Mouse (Mus musculus): ENCODE results near the gene Arid1b.

DNA sequence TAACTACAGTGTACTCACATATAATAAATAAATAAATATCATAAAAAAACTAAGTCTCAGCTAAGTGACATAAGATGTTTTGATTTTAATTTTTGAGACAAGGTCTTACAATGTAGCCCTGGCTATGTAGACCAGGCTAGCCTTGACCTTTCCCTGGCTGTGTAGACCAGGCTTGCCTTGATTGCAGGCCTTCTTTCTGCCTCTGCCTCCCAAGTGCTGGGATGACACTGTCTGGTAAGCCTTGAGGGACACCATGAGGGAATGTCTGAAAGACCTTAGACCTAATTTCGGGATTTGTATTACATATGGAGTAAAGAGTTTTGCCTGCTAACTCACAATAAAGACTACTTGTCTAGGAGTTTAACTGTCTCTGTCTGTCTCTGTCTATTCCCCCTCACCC lies 214.9 kb downstream of the Arid1b start:
- TF ChIP-seq CTCF (IDR thresholded peaks at IDR 0.05; ENCODE audit: control insufficient read depth, insufficient read depth, insufficient read length), result no peak
- TF ChIP-seq MAX (IDR thresholded peaks at IDR 0.05), result no peak
- no peak for TF ChIP-seq FOSL1 (IDR thresholded peaks at IDR 0.05; ENCODE audit: insufficient read depth, low read length, poor library complexity, severe bottlenecking)
